Mouse (Mus musculus) neural tube, embryonic 13.5 days (tissue): ENCODE measurements at regions not wholly inside any gene's neighbourhood (a gene's known extent, or its start where the extent isn't known, plus 50 kb on each side); places are given as distances from the start of the nearest gene placed in this dataset.

Experiments used
- ATAC-seq: fragments of 200-750 bp; cut with Nextera tagmentation; 2 replicates; pipeline ENCODE4 v1.8.0; 2017; ENCODE audit warnings: low read depth, mild to moderate bottlenecking, moderate TSS enrichment, moderate library complexity
- H3K27ac ChIP-seq: fragments of 300-500 bp; sonication (generic); replicated peaks from 2 replicates; pipeline ENCODE4 v1.5.1; 2015; ENCODE audit warnings: moderate library complexity, mild to moderate bottlenecking, inconsistent platforms
- H3K27me3 ChIP-seq: fragments of 300-500 bp; sonication (generic); 2 replicates; pipeline ENCODE4 v1.6.1; 2015; ENCODE audit warnings: mild to moderate bottlenecking, inconsistent platforms
- H3K36me3 ChIP-seq: fragments of 300-500 bp; sonication (generic); 2 replicates; pipeline ENCODE4 v1.6.1; 2015; ENCODE audit warnings: mild to moderate bottlenecking, inconsistent platforms
- H3K4me1 ChIP-seq: fragments of 300-500 bp; sonication (generic); replicated peaks from 2 replicates; pipeline ENCODE4 v1.6.1; 2015; ENCODE audit warnings: inconsistent platforms
- H3K4me2 ChIP-seq: fragments of 300-500 bp; sonication (generic); 2 replicates; pipeline ENCODE4 v1.6.1; 2015; ENCODE audit warnings: inconsistent platforms, mild to moderate bottlenecking, moderate library complexity
- H3K4me3 ChIP-seq: fragments of 300-500 bp; sonication (generic); 2 replicates; pipeline ENCODE4 v1.5.1; 2015; ENCODE audit warnings: mild to moderate bottlenecking, inconsistent platforms
- H3K9ac ChIP-seq: fragments of 300-500 bp; sonication (generic); 2 replicates; pipeline ENCODE4 v1.6.1; 2015; ENCODE audit warnings: moderate library complexity, mild to moderate bottlenecking, inconsistent platforms
- H3K9me3 ChIP-seq: fragments of 300-500 bp; sonication (generic); 2 replicates; pipeline ENCODE4 v1.6.1; 2016; ENCODE audit warnings: inconsistent platforms
- WGBS: fragments of 180-500 bp; shearing (Covaris S2); methylation state at CpG from one replicate; pipeline ENCODE4 v1.1.7; 2015; 5-methylcytosine and 5-hydroxymethylcytosine counted together

DNA sequence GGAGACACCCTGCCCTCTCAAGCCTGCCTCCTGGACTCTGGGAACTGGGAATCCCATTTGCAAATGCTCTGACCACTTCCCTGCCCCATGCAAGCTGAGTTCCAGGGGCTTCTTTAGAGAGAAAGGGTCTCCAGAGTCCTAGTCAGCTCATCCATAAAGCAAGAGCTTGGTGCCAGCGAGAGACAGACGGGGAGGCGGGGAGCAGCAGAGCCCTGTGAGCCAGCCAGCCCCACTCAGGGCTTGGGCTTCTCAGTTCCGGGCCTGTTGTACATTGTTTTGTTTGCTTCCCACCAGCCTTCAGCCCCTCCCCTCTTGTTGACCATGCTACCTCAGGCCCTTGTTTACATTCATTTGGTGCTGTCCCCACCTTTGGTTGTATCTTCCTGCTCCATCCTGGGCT is 143.9 kb upstream of the Thy1 start:
- no peak for ATAC-seq
- 35% methylated on average over 4 of the region's 4 CpGs for WGBS

DNA sequence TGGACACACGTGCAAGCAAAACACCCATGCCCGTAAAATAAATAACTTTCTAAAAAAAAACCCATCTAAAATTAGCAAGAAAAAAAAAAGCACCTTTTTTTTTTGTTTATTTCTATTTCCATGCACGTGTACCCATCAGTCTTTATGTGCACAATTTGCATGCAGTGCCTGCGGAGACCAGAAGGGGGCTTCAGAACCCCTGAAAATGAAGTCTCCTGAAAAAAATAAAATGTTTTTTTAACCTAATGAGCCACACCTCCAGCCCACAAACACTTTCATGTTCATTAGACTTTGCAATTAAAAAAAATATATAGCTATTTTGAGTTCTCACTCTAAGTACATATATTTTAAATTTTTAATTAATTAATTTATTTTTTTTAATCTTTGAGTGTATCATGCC is 134.9 kb upstream of the Thy1 start:
- no peaks in the 10 kb centered on the region for H3K36me3 ChIP-seq
- 88% methylated on average over 4 of the region's 4 CpGs for WGBS
- H3K4me2 ChIP-seq = no peak overlapping the region
- H3K27me3 ChIP-seq = no peaks in the 10 kb centered on the region
- no peak overlapping the region for H3K4me3 ChIP-seq
- no peak overlapping the region for H3K9ac ChIP-seq
- peaks cover 6% of the 10 kb centered on the region for H3K4me1 ChIP-seq
- ATAC-seq = no peak
- H3K9me3 ChIP-seq = no peaks in the 10 kb centered on the region
- no peak overlapping the region for H3K27ac ChIP-seq

More for the DNA sequence above, 143.9 kb upstream of the Thy1 start:
- Histone ChIP-seq H3K27ac (0 out of 2 replicates have a peak overlapping the region, but pooled peaks have one; percentile 23), H3K4me3 (no peak overlapping the region), H3K4me1 (peaks cover 22% of the 10 kb centered on the region), H3K9ac (no peak overlapping the region), H3K27me3 (no peaks in the 10 kb centered on the region), H3K36me3 (no peaks in the 10 kb centered on the region), H3K9me3 (no peaks in the 10 kb centered on the region), H3K4me2 (no peak overlapping the region)

DNA sequence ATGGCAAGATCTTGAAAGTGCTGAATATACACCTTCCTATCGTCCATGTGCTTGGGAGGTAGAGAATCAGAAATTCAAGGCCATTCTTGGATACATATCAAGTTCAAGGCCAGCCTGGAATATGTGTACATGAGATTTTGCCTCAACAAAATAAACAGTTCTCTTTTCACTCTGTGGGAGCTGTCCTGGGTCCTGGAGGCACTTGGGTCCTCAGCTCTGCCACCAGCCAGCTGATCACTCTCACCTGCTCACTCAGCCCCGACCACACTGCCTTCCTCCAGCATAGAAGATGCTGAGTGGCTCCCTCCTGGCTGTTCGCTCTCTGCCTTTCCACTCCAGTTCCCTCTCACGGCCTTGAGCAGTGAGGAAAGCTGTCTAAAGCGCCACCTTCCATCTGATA is 128.2 kb upstream of the Thy1 start:
- H3K27me3 ChIP-seq = 0 out of 2 replicates have a peak, but pooled peaks cover 4% of the 10 kb centered on the region
- H3K27ac ChIP-seq = no peak overlapping the region
- no peak overlapping the region for H3K9ac ChIP-seq
- H3K36me3 ChIP-seq = no peaks in the 10 kb centered on the region
- no peak overlapping the region for H3K4me3 ChIP-seq
- ATAC-seq = no peak
- no peaks in the 10 kb centered on the region for H3K9me3 ChIP-seq
- H3K4me1 ChIP-seq = peaks cover 23% of the 10 kb centered on the region
- 67% methylated on average over 5 of the region's 5 CpGs for WGBS
- no peak overlapping the region for H3K4me2 ChIP-seq

DNA sequence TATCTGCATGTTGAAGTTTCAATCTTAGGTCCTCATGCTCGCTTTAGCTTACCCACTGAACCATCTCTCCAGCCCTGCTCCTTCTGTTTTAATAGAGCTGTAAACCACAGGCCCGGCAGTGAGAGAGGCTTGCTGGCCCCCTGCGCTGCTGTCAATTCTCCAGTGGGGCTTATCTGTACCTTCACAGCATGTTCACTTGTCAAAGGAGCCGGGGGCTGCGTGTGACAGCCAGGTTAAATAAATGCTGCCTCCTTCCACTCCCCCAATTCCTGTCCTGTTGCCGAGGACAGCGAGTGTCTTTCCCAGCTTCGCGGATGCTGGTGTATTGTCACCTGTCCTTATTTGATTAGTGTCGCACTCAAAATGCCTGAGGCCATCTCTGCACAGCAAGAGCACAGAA is 125.7 kb upstream of the Thy1 start:
- Histone ChIP-seq H3K27ac (no peak overlapping the region), H3K36me3 (no peaks in the 10 kb centered on the region), H3K4me3 (no peak overlapping the region), H3K4me2 (no peak overlapping the region), H3K4me1 (peaks cover 47% of the 10 kb centered on the region), H3K27me3 (0 out of 2 replicates have a peak, but pooled peaks cover 12% of the 10 kb centered on the region), H3K9ac (no peak overlapping the region; the same call in 1 of the 2 replicates), H3K9me3 (no peaks in the 10 kb centered on the region)
- no peak for ATAC-seq
- 32% methylated on average over 10 of the region's 10 CpGs for WGBS

DNA sequence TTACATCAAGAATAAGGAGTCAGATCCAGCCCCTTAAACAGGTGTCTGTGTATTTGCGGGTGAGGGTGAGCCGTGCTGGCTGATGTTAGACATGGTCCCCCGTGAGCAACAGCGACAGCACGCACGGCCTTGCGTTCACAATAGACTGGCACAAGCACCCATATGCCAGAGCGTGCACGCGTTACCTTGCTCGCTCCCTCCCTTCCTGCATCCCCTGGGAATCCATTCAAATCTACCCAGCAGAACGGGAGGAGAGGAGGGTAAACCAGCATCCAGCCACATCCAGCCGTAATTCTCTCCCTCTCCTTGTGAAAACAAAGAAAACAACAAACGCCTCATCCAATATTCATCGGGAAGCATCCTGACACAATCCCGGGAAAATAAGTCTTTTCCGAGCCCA is 124.2 kb upstream of the Thy1 start:
- 30% methylated on average over 17 of the region's 17 CpGs for WGBS
- Histone ChIP-seq H3K9me3 (no peaks in the 10 kb centered on the region), H3K9ac (peak overlapping the region; percentile 53), H3K4me2 (0 out of 2 replicates have a peak overlapping the region, but pooled peaks have one; percentile 15), H3K27ac (peak overlapping the region; percentile 67), H3K4me1 (peaks cover 62% of the 10 kb centered on the region), H3K4me3 (no peak overlapping the region), H3K36me3 (no peaks in the 10 kb centered on the region), H3K27me3 (peaks cover 20% of the 10 kb centered on the region)
- ATAC-seq = 0 out of 2 replicates have a peak, but pooled peaks have one; percentile 6

DNA sequence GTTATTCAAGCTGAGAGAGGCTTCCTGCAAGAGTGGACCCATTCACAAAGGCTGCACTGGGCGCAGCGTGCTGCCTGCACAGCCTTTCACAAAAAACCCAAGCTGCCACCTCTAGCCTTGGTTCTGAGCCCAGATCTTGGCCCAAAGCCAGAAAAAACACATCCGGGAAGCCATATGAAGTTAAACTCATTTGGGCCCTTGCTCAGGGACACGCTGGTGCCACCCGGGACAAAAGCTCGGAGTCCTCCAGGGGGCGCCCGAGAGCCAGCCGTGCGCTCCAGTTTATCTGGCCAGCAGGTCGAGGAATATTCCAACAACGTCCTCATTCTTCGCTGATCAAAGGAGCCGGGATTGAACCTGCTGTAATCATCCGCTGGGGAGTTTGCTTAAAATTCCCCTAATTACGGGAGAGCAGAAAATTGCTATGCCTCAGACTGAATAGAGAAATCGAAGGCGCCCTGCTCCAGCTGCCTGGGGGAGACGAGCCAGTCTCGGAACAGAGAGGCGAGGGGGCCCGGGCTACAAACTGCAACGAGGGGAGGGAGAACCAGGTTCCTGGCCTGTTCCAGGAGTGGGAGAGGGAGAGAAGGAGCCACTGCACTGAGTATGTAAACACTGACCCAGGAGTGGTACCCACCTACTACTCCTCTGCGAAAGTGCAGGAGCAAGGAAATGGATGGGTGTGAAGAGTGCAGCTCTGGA is 123.0 kb upstream of the Thy1 start:
- peak overlapping the region; percentile 41 for H3K9ac ChIP-seq

DNA sequence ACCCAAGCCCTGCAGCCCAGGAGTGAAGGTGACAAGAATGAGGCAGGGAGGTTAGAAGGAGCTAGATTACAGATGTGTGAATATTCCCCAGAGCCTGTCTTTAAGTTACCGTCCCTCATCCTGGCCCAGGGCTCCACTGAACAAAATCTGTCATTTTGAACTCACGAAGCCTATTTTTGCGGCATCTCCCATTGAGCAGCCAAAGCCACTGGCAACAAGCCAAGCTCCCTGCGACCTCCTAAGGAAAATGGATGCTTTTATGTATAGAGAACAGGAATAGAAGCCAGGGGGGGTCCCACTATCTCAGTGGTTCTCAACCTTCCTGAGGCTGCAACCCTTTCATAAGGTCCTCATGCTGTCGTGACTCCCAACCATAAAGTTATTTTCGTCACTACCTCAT is 121.0 kb upstream of the Thy1 start:
- no peak for ATAC-seq
- peaks cover 62% of the 10 kb centered on the region for H3K4me1 ChIP-seq
- H3K27ac ChIP-seq = peak overlapping the region; percentile 61
- H3K36me3 ChIP-seq = no peaks in the 10 kb centered on the region
- no peak overlapping the region for H3K9ac ChIP-seq
- WGBS = 23% methylated on average over 6 of the region's 6 CpGs
- no peak overlapping the region for H3K4me2 ChIP-seq
- H3K9me3 ChIP-seq = no peaks in the 10 kb centered on the region
- no peak overlapping the region for H3K4me3 ChIP-seq
- H3K27me3 ChIP-seq = peaks cover 20% of the 10 kb centered on the region

More for the DNA sequence above, 123.0 kb upstream of the Thy1 start:
- Histone ChIP-seq H3K27me3 (peaks cover 20% of the 10 kb centered on the region), H3K36me3 (no peaks in the 10 kb centered on the region), H3K27ac (peak overlapping the region; percentile 68), H3K4me1 (peaks cover 62% of the 10 kb centered on the region), H3K4me3 (no peak overlapping the region), H3K4me2 (peak overlapping the region; percentile 32; the same call in 1 of the 2 replicates), H3K9me3 (no peaks in the 10 kb centered on the region)
- peak; percentile 55 for ATAC-seq
- WGBS = 9% methylated on average over 24 of the region's 24 CpGs

DNA sequence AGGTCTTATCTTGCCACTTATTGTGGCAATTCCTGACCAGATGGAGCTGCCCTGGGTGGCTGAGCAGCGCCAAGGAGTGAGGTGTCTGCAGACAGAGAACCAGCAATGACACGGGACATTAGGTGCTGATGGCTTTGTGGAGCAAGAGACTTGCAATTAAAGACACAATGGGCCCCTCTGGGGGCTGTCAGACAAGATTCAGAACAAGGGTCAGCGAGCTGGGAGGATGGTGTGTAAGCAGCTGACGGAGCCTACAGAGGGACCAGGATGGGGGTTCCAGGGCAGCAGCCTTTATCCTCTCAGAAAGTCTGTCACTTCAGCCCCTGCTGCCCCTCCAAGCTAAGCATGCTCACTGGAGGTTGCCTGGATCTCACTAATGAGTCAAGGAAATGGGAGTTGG is 120.1 kb upstream of the Thy1 start:
- Histone ChIP-seq H3K27me3 (peaks cover 20% of the 10 kb centered on the region), H3K4me2 (no peak overlapping the region), H3K27ac (no peak overlapping the region), H3K4me3 (no peak overlapping the region), H3K36me3 (no peaks in the 10 kb centered on the region), H3K9me3 (no peaks in the 10 kb centered on the region), H3K9ac (no peak overlapping the region), H3K4me1 (peaks cover 55% of the 10 kb centered on the region)
- 3% methylated on average over 4 of the region's 4 CpGs for WGBS
- 0 out of 2 replicates have a peak, but pooled peaks have one; percentile 13 for ATAC-seq

DNA sequence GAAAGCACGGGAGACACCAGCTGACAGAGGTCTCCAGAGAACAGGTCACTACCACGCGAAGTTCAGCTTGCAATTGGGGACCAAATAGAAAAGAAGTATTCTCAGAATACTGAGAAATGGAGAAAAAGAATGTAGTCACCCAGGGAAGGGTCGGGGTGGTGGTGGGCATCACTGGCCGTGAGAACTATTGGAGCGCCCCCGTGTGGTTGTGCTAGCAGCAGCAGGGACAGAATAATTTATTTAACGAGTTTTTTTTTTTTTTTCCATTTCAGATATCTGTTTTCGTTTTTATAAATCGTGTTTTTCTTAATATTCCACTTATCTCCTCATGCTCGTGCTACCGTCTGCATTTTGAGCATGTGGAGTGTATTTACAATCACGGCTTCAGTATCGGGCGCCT is 118.4 kb upstream of the Thy1 start:
- H3K27me3 ChIP-seq = peaks cover 16% of the 10 kb centered on the region
- peaks cover 53% of the 10 kb centered on the region for H3K4me1 ChIP-seq
- no peak overlapping the region for H3K4me3 ChIP-seq
- no peak overlapping the region for H3K27ac ChIP-seq
- H3K9me3 ChIP-seq = no peaks in the 10 kb centered on the region
- H3K9ac ChIP-seq = no peak overlapping the region
- H3K36me3 ChIP-seq = no peaks in the 10 kb centered on the region
- WGBS = 36% methylated on average over 15 of the region's 15 CpGs
- ATAC-seq = no peak
- no peak overlapping the region for H3K4me2 ChIP-seq

DNA sequence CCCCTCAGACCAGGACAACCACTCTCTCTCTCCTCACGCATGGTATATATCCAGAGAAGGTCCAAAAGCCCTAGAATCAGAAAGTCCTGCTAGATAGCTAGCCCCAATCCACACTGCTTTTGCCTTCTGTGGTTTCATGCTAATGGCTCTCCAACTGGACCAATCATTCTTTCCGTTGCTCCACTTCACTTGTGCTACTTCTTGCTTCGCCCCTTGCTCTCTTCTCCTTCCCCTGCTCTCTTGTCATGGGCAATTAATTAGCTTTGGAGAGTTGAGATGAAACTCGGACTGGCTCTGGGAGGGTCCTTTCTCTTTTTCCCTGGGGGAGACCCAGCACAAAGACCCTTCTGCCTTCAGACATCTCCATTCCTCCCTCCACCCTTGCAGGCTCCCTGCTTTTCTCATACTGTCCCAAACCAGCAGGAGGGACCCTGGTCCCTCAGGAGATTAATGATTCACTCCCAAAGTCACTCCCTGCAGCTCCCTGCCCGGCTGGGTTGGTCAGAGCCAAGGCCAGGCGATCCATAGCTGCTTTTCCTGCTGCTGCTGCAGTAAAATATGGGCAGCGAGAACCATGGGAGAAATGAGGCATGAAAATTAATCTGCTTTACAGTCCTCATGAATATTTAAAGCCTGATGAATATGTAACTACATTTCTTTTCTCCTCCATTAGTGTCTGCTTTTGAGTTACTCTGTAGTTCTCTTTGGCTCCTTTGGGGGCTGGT is 113.7 kb upstream of the Thy1 start:
- Histone ChIP-seq H3K27ac (peak overlapping the region; percentile 86), H3K36me3 (no peaks in the 10 kb centered on the region), H3K9ac (0 out of 2 replicates have a peak overlapping the region, but pooled peaks have one; percentile 14), H3K27me3 (no peaks in the 10 kb centered on the region), H3K9me3 (no peaks in the 10 kb centered on the region), H3K4me3 (no peak overlapping the region), H3K4me2 (peak overlapping the region; percentile 27), H3K4me1 (peaks cover 54% of the 10 kb centered on the region)
- 11% methylated on average over 7 of the region's 7 CpGs for WGBS
- peak; percentile 82 for ATAC-seq

DNA sequence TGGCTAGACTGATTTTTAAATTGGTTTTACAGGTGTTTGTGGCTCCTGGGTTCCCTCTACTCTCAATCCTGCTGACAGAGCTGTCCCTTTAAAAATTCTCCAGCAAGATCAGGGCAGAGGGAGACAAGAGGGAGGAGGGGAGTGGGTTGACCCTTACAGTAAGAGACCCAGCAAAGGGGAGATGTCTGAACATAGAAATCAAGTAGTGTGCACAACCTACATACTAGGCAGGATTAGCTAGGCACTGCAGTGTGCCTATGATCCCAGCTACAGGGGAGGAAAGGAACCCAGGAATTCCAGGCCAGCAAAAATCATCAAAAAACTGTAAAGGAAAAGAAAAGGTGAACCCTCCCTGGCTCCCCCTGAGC is 113.2 kb upstream of the Thy1 start:
- no peaks in the 10 kb centered on the region for H3K27me3 ChIP-seq
- no peaks in the 10 kb centered on the region for H3K9me3 ChIP-seq
- H3K9ac ChIP-seq = no peak overlapping the region
- no peak overlapping the region for H3K4me2 ChIP-seq
- no peak overlapping the region for H3K4me3 ChIP-seq
- no peaks in the 10 kb centered on the region for H3K36me3 ChIP-seq
- H3K27ac ChIP-seq = peak overlapping the region; percentile 86
- peaks cover 58% of the 10 kb centered on the region for H3K4me1 ChIP-seq
- ATAC-seq = peak; percentile 49

DNA sequence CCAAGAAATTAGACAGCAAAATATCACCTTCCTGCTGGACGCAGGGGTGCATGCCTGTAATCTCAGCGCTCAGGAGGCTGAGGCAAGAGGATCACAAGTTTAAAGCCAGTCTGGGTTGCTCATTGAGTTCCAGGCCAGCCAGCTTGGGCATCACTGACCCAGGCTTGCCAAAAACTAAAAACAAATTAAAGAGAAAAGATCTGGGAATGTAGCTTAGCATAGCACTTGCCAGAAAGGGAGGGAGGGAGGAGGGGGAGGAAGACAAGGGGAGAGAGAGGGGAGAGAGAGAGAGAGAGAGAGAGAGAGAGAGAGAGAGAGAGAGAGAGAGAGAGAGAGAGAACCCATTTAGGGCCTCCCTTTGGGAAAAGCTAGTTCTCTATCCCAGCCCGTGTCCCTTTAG is 112.7 kb upstream of the Thy1 start:
- Histone ChIP-seq H3K4me3 (no peak overlapping the region), H3K27ac (peak overlapping the region; percentile 86), H3K9ac (no peak overlapping the region), H3K36me3 (no peaks in the 10 kb centered on the region), H3K27me3 (peaks cover 2% of the 10 kb centered on the region; the same call in 1 of the 2 replicates), H3K9me3 (no peaks in the 10 kb centered on the region), H3K4me1 (peaks cover 61% of the 10 kb centered on the region), H3K4me2 (no peak overlapping the region)
- no peak for ATAC-seq
- 47% methylated on average over 3 of the region's 3 CpGs for WGBS
